Mouse (Mus musculus): Measurements from ENCODE around the gene Cyp2t4. TPM values are rescaled to one million over a fixed set of nuclear protein-coding genes. Genes with fewer than 3 reads are reported as not detected.

Cyp2t4 gene
- total and polyA plus RNA-seq, 3 experiments = 0.28 TPM; not detected in 2

GRCm38 (mm10) chr7:27193731-27194130 lies 40.2 kb downstream of the Cyp2t4 start:
- H3K27me3 ChIP-seq (ENCODE audit: control insufficient read depth in 1 of 2, insufficient read depth in 2 of 2, low read length in 2 of 2) = no peaks in the 10 kb centered on the region
- no peak overlapping the region for H3K4me3 ChIP-seq (ENCODE audit: control insufficient read depth in 1 of 2, insufficient read depth in 1 of 2, low read depth in 2 of 2, low read length in 2 of 2)
- H3K9ac ChIP-seq (ENCODE audit: control insufficient read depth, low read depth, low read length, poor library complexity, severe bottlenecking) = no peak overlapping the region
- H3K36me3 ChIP-seq (ENCODE audit: control insufficient read depth in 1 of 2, insufficient read depth in 2 of 2, low read length in 2 of 2) = peaks cover 16 to 26% of the 10 kb centered on the region in 2 experiments
- TF ChIP-seq MXI1 (IDR thresholded peaks at IDR 0.05; ENCODE audit: low read depth, low read length) = no peak
- DNase-seq (ENCODE audit: low read depth, low spot score) = no peak
- peaks cover 6 to 14% of the 10 kb centered on the region in 2 experiments; a peak in 3 of 4 replicates for H3K4me1 ChIP-seq (ENCODE audit: control insufficient read depth in 1 of 2, insufficient read depth in 2 of 2, low read length in 2 of 2)
- H3K27ac ChIP-seq (ENCODE audit: control insufficient read depth, low read depth, low read length) = no peak overlapping the region
- no peaks in the 10 kb centered on the region for H3K9me3 ChIP-seq (replicated peaks; ENCODE audit: insufficient read depth, low read length)
- H3K79me2 ChIP-seq (ENCODE audit: control insufficient read depth, insufficient read depth, low read length, poor library complexity) = peaks cover 29% of the 10 kb centered on the region

GRCm38 (mm10) chr7:27195681-27196611 lies 42.4 kb downstream of the Cyp2t4 start, which contains the start of the genes BC024978 and Snrpa:
TSS of gene BC024978 (plus strand) at chr7:27195781.
TSS of gene Snrpa (minus strand) at chr7:27196271.
- Histone ChIP-seq H3K4me3 (ENCODE audit: control insufficient read depth in 1 of 2, insufficient read depth in 1 of 2, low read depth in 2 of 2, low read length in 2 of 2) (peak within 1 kb of the TSS; percentile 72 to 93), H3K36me3 (ENCODE audit: control insufficient read depth in 1 of 2, insufficient read depth in 2 of 2, low read length in 2 of 2) (peaks cover 16% of the 10 kb centered on the region in 2 experiments), H3K9me3 (replicated peaks; ENCODE audit: insufficient read depth, low read length) (no peaks in the 10 kb centered on the region), H3K4me1 (ENCODE audit: control insufficient read depth in 1 of 2, insufficient read depth in 2 of 2, low read length in 2 of 2) (peaks cover 6 to 14% of the 10 kb centered on the region in 2 experiments; a peak in 3 of 4 replicates), H3K27ac (ENCODE audit: control insufficient read depth, low read depth, low read length) (peak within 1 kb of the TSS; percentile 97), H3K9ac (ENCODE audit: control insufficient read depth, low read depth, low read length, poor library complexity, severe bottlenecking) (peak within 1 kb of the TSS; percentile 96), H3K79me2 (ENCODE audit: control insufficient read depth, insufficient read depth, low read length, poor library complexity) (peaks cover 29% of the 10 kb centered on the region), H3K27me3 (ENCODE audit: control insufficient read depth in 1 of 2, insufficient read depth in 2 of 2, low read length in 2 of 2) (no peaks in the 10 kb centered on the region)
- DNase-seq (ENCODE audit: low read depth, low spot score) = peak; percentile 100
- no peak for TF ChIP-seq MEF2A (IDR thresholded peaks at IDR 0.05; ENCODE audit: extremely low read depth, insufficient replicate concordance, low read depth, low read length, poor library complexity, severe bottlenecking)
- TF ChIP-seq SMC3 (IDR thresholded peaks at IDR 0.05; ENCODE audit: low read depth, low read length) = no peak
- TF ChIP-seq BHLHE40 (IDR thresholded peaks at IDR 0.05; ENCODE audit: borderline replicate concordance, low read depth, low read length) = peak; percentile 85
- peak; percentile 85 for TF ChIP-seq NELFE (IDR thresholded peaks at IDR 0.05; ENCODE audit: low read depth, low read length)
- peak; percentile 88 for TF ChIP-seq TBP (IDR thresholded peaks at IDR 0.05; ENCODE audit: low read depth, low read length)
- TF ChIP-seq ETS1 (IDR thresholded peaks at IDR 0.05; ENCODE audit: low read depth, low read length) = peak; percentile 87
- no peak for TF ChIP-seq POLR2AphosphoS5 (IDR thresholded peaks at IDR 0.05; ENCODE audit: borderline replicate concordance, low read depth, low read length)
- no peak; the same call in 1 of the 2 replicates for TF ChIP-seq NRF1 (IDR thresholded peaks at IDR 0.05; ENCODE audit: insufficient read depth, low read depth, low read length, poor library complexity, severe bottlenecking)
- TF ChIP-seq EP300 (IDR thresholded peaks at IDR 0.05; ENCODE audit: low read depth in 1 of 2, low read length in 2 of 2) = peak in 1 of 2 experiments; percentile 33; a peak in 1 of 4 replicates
- peak; percentile 90 to 91 for TF ChIP-seq POLR2A (IDR thresholded peaks at IDR 0.05; ENCODE audit: control insufficient read depth in 1 of 2, insufficient read depth in 1 of 2, low read depth in 1 of 2, low read length in 2 of 2, poor library complexity in 1 of 2)
- TF ChIP-seq MAX (IDR thresholded peaks at IDR 0.05; ENCODE audit: low read length) = peak; percentile 99
- peak; percentile 96 for TF ChIP-seq MXI1 (IDR thresholded peaks at IDR 0.05; ENCODE audit: low read depth, low read length)
- peak; percentile 88 for TF ChIP-seq HCFC1 (IDR thresholded peaks at IDR 0.05; ENCODE audit: low read depth, low read length)
- no peak for TF ChIP-seq RAD21 (IDR thresholded peaks at IDR 0.05; ENCODE audit: low read depth, low read length)
- TF ChIP-seq GATA1 (IDR thresholded peaks at IDR 0.05; ENCODE audit: low read depth, low read length) = no peak
- no peak for TF ChIP-seq GABPA (IDR thresholded peaks at IDR 0.05; ENCODE audit: low read depth, low read length)
- no peak for TF ChIP-seq ZKSCAN1 (IDR thresholded peaks at IDR 0.05; ENCODE audit: low read depth, low read length)
- peak; percentile 90 for TF ChIP-seq SIN3A (IDR thresholded peaks at IDR 0.05; ENCODE audit: low read length)
- peak; percentile 94 to 98 for TF ChIP-seq USF2 (IDR thresholded peaks at IDR 0.05; ENCODE audit: borderline replicate concordance in 1 of 2, insufficient read depth in 1 of 2, low read depth in 1 of 2, low read length in 2 of 2)
- peak; percentile 22; the same call in 1 of the 2 replicates for TF ChIP-seq MAZ (IDR thresholded peaks at IDR 0.05; ENCODE audit: low read depth, low read length)
- peak; percentile 77; the same call in 1 of the 2 replicates for TF ChIP-seq KAT2A (conservative IDR thresholded peaks at IDR 0.05; ENCODE audit: low read depth, low read length)
- TF ChIP-seq ZC3H11A (IDR thresholded peaks at IDR 0.05; ENCODE audit: low read depth, low read length) = no peak
- TF ChIP-seq UBTF (IDR thresholded peaks at IDR 0.05; ENCODE audit: borderline replicate concordance, insufficient read depth, low read depth, low read length) = no peak
- peak; percentile 79; the same call in 1 of the 2 replicates for TF ChIP-seq JUND (IDR thresholded peaks at IDR 0.05; ENCODE audit: low read depth, low read length)
- no peak for TF ChIP-seq MAFK (IDR thresholded peaks at IDR 0.05; ENCODE audit: borderline replicate concordance, low read depth, low read length)
- TF ChIP-seq ELF1 (IDR thresholded peaks at IDR 0.05; ENCODE audit: low read depth, low read length) = peak; percentile 85
- TF ChIP-seq TCF12 (IDR thresholded peaks at IDR 0.05; ENCODE audit: low read depth, low read length) = peak; percentile 41
- peak; percentile 66 for TF ChIP-seq ZMIZ1 (IDR thresholded peaks at IDR 0.05; ENCODE audit: low read depth, low read length)
